Mouse (Mus musculus): ENCODE results near the gene Mcts1.

Mcts1 gene

GRCm38 (mm10) chrX:38600177-38600994 lies at the start of gene Mcts1:
Gene Mcts1 (plus strand): TSS chrX:38600578.
- DNase-seq (ENCODE audit: low spot score), result peak; percentile 64

GRCm38 (mm10) chrX:38553255-38553654 lies 47.1 kb upstream of the Mcts1 start:
- no peak for DNase-seq (ENCODE audit: low spot score)

- peak; percentile 10 for DNase-seq (ENCODE audit: low spot score)
Measured at GRCm38 (mm10) chrX:38563941-38564541, 36.3 kb upstream of the Mcts1 start.

GRCm38 (mm10) chrX:38564542-38565175 lies 35.7 kb upstream of the Mcts1 start:
- peak; percentile 91 for DNase-seq (ENCODE audit: low spot score)

- DNase-seq (ENCODE audit: low spot score), result no peak
Measured at GRCm38 (mm10) chrX:38565176-38565542, 35.2 kb upstream of the Mcts1 start.

GRCm38 (mm10) chrX:38566521-38567205 lies 33.7 kb upstream of the Mcts1 start:
- DNase-seq (ENCODE audit: low spot score), result no peak

- no peak for DNase-seq (ENCODE audit: low spot score)
Measured at GRCm38 (mm10) chrX:38576078-38576477, 24.3 kb upstream of the Mcts1 start, which contains the start of gene Cul4b. Gene Cul4b (minus strand): TSS chrX:38576196.

GRCm38 (mm10) chrX:38581140-38581539 lies 19.2 kb upstream of the Mcts1 start:
- no peak for DNase-seq (ENCODE audit: low spot score)

GRCm38 (mm10) chrX:38583261-38583660 lies 17.1 kb upstream of the Mcts1 start:
- DNase-seq (ENCODE audit: low spot score), result no peak

GRCm38 (mm10) chrX:38589827-38590226 lies 10.6 kb upstream of the Mcts1 start:
- DNase-seq (ENCODE audit: low spot score), result peak; percentile 5

GRCm38 (mm10) chrX:38591749-38592148 lies 8.6 kb upstream of the Mcts1 start:
- no peak for DNase-seq (ENCODE audit: low spot score)

- DNase-seq (ENCODE audit: low spot score), result peak; percentile 2
Measured at GRCm38 (mm10) chrX:38593180-38593889, 7.0 kb upstream of the Mcts1 start.

GRCm38 (mm10) chrX:38600995-38601369 lies 604 bp downstream of the Mcts1 start:
- DNase-seq (ENCODE audit: low spot score), result peak; percentile 2

- peak; percentile 91 for DNase-seq (ENCODE audit: low spot score)
Measured at GRCm38 (mm10) chrX:38634801-38635637, 34.6 kb downstream of the Mcts1 start, which contains the start of gene C1galt1c1. Gene C1galt1c1 (minus strand): TSS chrX:38635087.

- no peak for DNase-seq (ENCODE audit: low spot score)
Measured at GRCm38 (mm10) chrX:38635638-38635931, 35.2 kb downstream of the Mcts1 start.

- no peak for DNase-seq (ENCODE audit: low spot score)
Measured at GRCm38 (mm10) chrX:38641435-38641834, 41.1 kb downstream of the Mcts1 start.

- no peak for DNase-seq (ENCODE audit: low spot score)
Measured at GRCm38 (mm10) chrX:38642183-38642582, 41.8 kb downstream of the Mcts1 start.

- DNase-seq (ENCODE audit: low spot score), result no peak
Measured at GRCm38 (mm10) chrX:38650404-38651039, 50.1 kb downstream of the Mcts1 start.

GRCm38 (mm10) chrX:38651167-38651566 lies 50.8 kb downstream of the Mcts1 start:
- no peak for DNase-seq (ENCODE audit: low spot score)

- no peak for DNase-seq (ENCODE audit: low spot score)
Measured at GRCm38 (mm10) chrX:38653181-38653580, 52.8 kb downstream of the Mcts1 start.

- no peak for DNase-seq (ENCODE audit: low spot score)
Measured at GRCm38 (mm10) chrX:38654681-38655080, 54.3 kb downstream of the Mcts1 start.
